Mouse (Mus musculus) retina, adult 2 months (tissue): ENCODE measurements at regions not wholly inside any gene's neighbourhood (a gene's known extent, or its start where the extent isn't known, plus 50 kb on each side); places are given as distances from the start of the nearest gene placed in this dataset.

Experiments used
- DNase-seq: peaks from one replicate; pipeline ENCODE4 v3.0.0-alpha.2; 2012; ENCODE audit warnings: low read depth, low spot score

- DNase-seq, result no peak
These were observed 140.6 kb downstream of the Cand1 start for GRCm38 (mm10) chr10:119099092-119099792.

GRCm38 (mm10) chr10:119094166-119094565 is 145.7 kb downstream of the Cand1 start:
- DNase-seq, result no peak

- no peak for DNase-seq
These were observed 152.0 kb downstream of the Cand1 start for GRCm38 (mm10) chr10:119087886-119088285.

- DNase-seq, result no peak
These were observed 152.7 kb downstream of the Cand1 start for GRCm38 (mm10) chr10:119087071-119087665.

- DNase-seq, result no peak
These were observed 153.4 kb downstream of the Cand1 start for GRCm38 (mm10) chr10:119086450-119086849.

GRCm38 (mm10) chr10:119083431-119083830 is 156.4 kb downstream of the Cand1 start:
- no peak for DNase-seq

- no peak for DNase-seq
These were observed 157.0 kb downstream of the Cand1 start for GRCm38 (mm10) chr10:119082861-119083260.

- peak; percentile 56 for DNase-seq
These were observed 158.1 kb downstream of the Cand1 start for GRCm38 (mm10) chr10:119081766-119082165.

- DNase-seq, result no peak
These were observed 163.7 kb downstream of the Cand1 start for GRCm38 (mm10) chr10:119076100-119076566.

GRCm38 (mm10) chr10:119074887-119075286 is 165.0 kb downstream of the Cand1 start:
- no peak for DNase-seq

- DNase-seq, result no peak
These were observed 165.9 kb downstream of the Cand1 start for GRCm38 (mm10) chr10:119073991-119074390.

GRCm38 (mm10) chr10:119069410-119069809 is 170.4 kb downstream of the Cand1 start:
- DNase-seq, result no peak

GRCm38 (mm10) chr10:119067838-119068237 is 172.0 kb downstream of the Cand1 start:
- DNase-seq, result no peak

GRCm38 (mm10) chr10:119067366-119067765 is 172.5 kb downstream of the Cand1 start:
- no peak for DNase-seq

GRCm38 (mm10) chr10:119065974-119066373 is 173.9 kb downstream of the Cand1 start:
- peak; percentile 78 for DNase-seq

- peak; percentile 92 for DNase-seq
These were observed 174.6 kb downstream of the Cand1 start for GRCm38 (mm10) chr10:119065133-119065817.

GRCm38 (mm10) chr10:119064218-119064617 is 175.6 kb downstream of the Cand1 start:
- no peak for DNase-seq

- no peak for DNase-seq
These were observed 176.6 kb downstream of the Cand1 start for GRCm38 (mm10) chr10:119063209-119063699.

- no peak for DNase-seq
These were observed 177.8 kb downstream of the Cand1 start for GRCm38 (mm10) chr10:119061958-119062599.

- DNase-seq, result no peak
These were observed 178.5 kb downstream of the Cand1 start for GRCm38 (mm10) chr10:119061349-119061850.

GRCm38 (mm10) chr10:119058493-119059020 is 181.3 kb downstream of the Cand1 start:
- no peak for DNase-seq
